Mouse (Mus musculus) intestine, postnatal 0 days (tissue): ENCODE measurements around the gene Pdpn. TPM values are rescaled to one million over a fixed set of nuclear protein-coding genes. Genes with fewer than 3 reads are reported as not detected.

Source experiments
- ATAC-seq: fragments of 200-750 bp; cut with Nextera tagmentation; 2 replicates; pipeline ENCODE4 v1.8.0; 2017; ENCODE audit warnings: mild to moderate bottlenecking, moderate TSS enrichment, moderate library complexity
- H3K27ac ChIP-seq: fragments of 300-500 bp; sonication (generic); 2 replicates; pipeline ENCODE4 v1.5.1; 2014; ENCODE audit warnings: mild to moderate bottlenecking, low read depth, low read length, moderate library complexity
- H3K27me3 ChIP-seq: fragments of 300-500 bp; sonication (generic); replicated peaks from 2 replicates; pipeline ENCODE4 v1.6.1; 2014; ENCODE audit warnings: low read length, mixed read lengths; ENCODE audit not compliant: control insufficient read depth, insufficient read depth
- H3K36me3 ChIP-seq: fragments of 300-500 bp; sonication (generic); 2 replicates; pipeline ENCODE4 v1.6.1; 2014; ENCODE audit warnings: mild to moderate bottlenecking, moderate library complexity; ENCODE audit not compliant: control insufficient read depth, insufficient read depth
- H3K4me1 ChIP-seq: fragments of 300-500 bp; sonication (generic); replicated peaks from 2 replicates; pipeline ENCODE4 v1.6.1; 2014; ENCODE audit warnings: antibody characterized with exemption, low read length, mixed read lengths; ENCODE audit not compliant: control insufficient read depth, insufficient read depth
- H3K4me2 ChIP-seq: fragments of 300-500 bp; sonication (generic); replicated peaks from 2 replicates; pipeline ENCODE4 v1.6.1; 2014; ENCODE audit warnings: low read depth, mild to moderate bottlenecking, moderate library complexity
- H3K4me3 ChIP-seq: fragments of 300-500 bp; sonication (generic); 2 replicates; pipeline ENCODE4 v1.5.1; 2014; ENCODE audit warnings: low read depth, low read length
- H3K9ac ChIP-seq: fragments of 300-500 bp; sonication (generic); 2 replicates; pipeline ENCODE4 v1.6.1; 2014; ENCODE audit warnings: mild to moderate bottlenecking, low read depth, low read length
- H3K9me3 ChIP-seq: fragments of 300-500 bp; sonication (generic); 2 replicates; pipeline ENCODE4 v1.6.1; 2016; ENCODE audit warnings: mixed run types; ENCODE audit not compliant: control insufficient read depth
- CTCF ChIP-seq: sonication (generic); IDR thresholded peaks from 2 replicates; pipeline ENCODE4 v1.5.1; 2016; ENCODE audit warnings: low read depth, mild to moderate bottlenecking, control low read depth, antibody characterized with exemption, moderate library complexity
- WGBS: fragments of 180-500 bp; shearing (Covaris S2); extraction: QIAGEN DNeasy Blood & Tissue Kit; methylation state at CpG from one replicate; pipeline ENCODE4 v1.1.7; 2014; 5-methylcytosine and 5-hydroxymethylcytosine counted together
- polyA plus RNA-seq: library from polyadenylated mRNA; unstranded; fragments of >200 nt; fragmentation: Nextera tagmentation; extraction: Ambion mirVana; gene quantifications from 2 replicates; pipeline ENCODE4 v1.2.1, GENCODE M21; 2015

Pdpn gene
- polyA plus RNA-seq, 1 experiment from 2014 or later, result 18.5 TPM

DNA sequence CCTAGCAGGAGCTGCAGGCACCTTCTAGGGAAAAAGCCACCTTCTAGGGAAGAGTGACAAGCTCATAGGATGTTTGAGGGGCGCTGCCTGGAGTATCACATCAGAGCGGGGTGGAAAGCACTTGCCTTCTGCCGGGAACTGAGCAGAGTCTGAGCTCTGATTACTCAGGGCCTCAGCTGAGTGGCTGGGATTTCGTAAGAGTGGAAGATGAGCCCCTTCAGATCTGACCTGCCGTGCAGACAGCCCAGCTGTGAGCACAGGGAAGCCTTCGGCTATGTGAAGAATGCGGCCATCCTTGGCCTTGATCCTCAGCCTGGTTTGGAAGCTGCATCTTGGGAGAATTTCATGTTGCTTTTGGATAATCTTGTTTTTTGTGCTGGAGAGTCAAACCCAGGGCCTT is 10.5 kb downstream of the Pdpn start:
- no peak overlapping the region for H3K27ac ChIP-seq
- no peak for TF ChIP-seq CTCF
- H3K9ac ChIP-seq, result no peak overlapping the region
- H3K4me2 ChIP-seq, result 0 out of 2 replicates have a peak overlapping the region, but pooled peaks have one; percentile 13
- no peak overlapping the region for H3K4me3 ChIP-seq
- ATAC-seq, result no peak
- 35% methylated on average over 7 of the region's 7 CpGs for WGBS
- no peaks in the 10 kb centered on the region for H3K4me1 ChIP-seq
- no peaks in the 10 kb centered on the region for H3K27me3 ChIP-seq
- H3K9me3 ChIP-seq, result no peaks in the 10 kb centered on the region
- H3K36me3 ChIP-seq, result no peaks in the 10 kb centered on the region

GRCm38 (mm10) chr4:143288473-143288872 is 10.9 kb downstream of the Pdpn start:
- Histone ChIP-seq H3K27me3 (no peaks in the 10 kb centered on the region), H3K27ac (peak overlapping the region; percentile 3; the same call in 1 of the 2 replicates), H3K4me1 (no peaks in the 10 kb centered on the region), H3K4me2 (0 out of 2 replicates have a peak overlapping the region, but pooled peaks have one; percentile 13), H3K9ac (no peak overlapping the region), H3K4me3 (no peak overlapping the region), H3K36me3 (no peaks in the 10 kb centered on the region), H3K9me3 (no peaks in the 10 kb centered on the region)
- WGBS, result 50% methylated on average over 6 of the region's 6 CpGs
- ATAC-seq, result no peak
- no peak for TF ChIP-seq CTCF

DNA sequence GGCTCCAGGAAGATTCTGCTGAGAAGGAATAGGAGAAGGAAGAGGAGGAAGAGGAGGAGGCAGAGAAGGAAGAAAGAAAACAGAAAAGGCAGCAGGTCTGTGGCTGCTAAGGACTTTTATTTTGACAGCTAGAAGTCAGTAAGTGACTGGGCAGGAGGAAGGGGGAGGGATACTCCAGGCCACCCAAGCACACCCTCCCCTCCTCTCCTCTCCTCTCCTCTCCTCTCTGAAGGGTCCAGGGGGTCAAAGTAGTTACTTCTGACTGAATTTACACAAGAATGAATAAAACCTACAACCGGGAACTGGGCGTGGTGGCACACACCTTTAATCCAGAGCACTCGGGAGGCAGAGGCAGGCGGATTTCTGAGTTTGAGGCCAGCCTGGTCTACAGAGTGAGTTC is 12.3 kb downstream of the Pdpn start:
- WGBS, result 70% methylated on average over 4 of the region's 4 CpGs
- Histone ChIP-seq H3K36me3 (no peaks in the 10 kb centered on the region), H3K27me3 (no peaks in the 10 kb centered on the region), H3K9me3 (no peaks in the 10 kb centered on the region), H3K27ac (no peak overlapping the region), H3K4me2 (no peak overlapping the region), H3K9ac (no peak overlapping the region), H3K4me3 (no peak overlapping the region), H3K4me1 (no peaks in the 10 kb centered on the region)
- TF ChIP-seq CTCF, result no peak
- no peak for ATAC-seq

DNA sequence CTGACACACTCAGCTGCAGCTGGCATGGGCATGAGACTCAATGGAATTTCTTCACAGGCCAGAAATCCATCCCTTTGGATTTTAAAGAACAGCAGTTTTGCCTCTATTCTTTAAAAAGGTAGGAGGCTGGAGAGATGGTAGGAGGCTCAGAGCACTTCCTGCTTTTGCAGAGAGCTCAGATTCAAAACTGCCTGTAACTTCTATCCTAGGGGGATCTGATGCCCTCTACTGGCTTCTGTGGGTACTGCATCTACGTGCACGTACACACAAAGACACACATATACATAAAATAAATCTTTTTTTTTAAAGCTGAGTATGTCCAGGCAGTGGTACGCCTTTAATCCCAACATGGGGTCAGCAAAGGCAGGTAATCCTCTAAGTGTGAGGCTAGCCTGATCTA is 19.2 kb downstream of the Pdpn start:
- 88% methylated on average over 3 of the region's 3 CpGs for WGBS
- Histone ChIP-seq H3K27ac (no peak overlapping the region), H3K36me3 (no peaks in the 10 kb centered on the region), H3K9ac (no peak overlapping the region), H3K27me3 (no peaks in the 10 kb centered on the region), H3K4me1 (no peaks in the 10 kb centered on the region), H3K9me3 (no peaks in the 10 kb centered on the region), H3K4me2 (no peak overlapping the region), H3K4me3 (no peak overlapping the region)
- peak; percentile 66 for TF ChIP-seq CTCF
- ATAC-seq, result no peak

DNA sequence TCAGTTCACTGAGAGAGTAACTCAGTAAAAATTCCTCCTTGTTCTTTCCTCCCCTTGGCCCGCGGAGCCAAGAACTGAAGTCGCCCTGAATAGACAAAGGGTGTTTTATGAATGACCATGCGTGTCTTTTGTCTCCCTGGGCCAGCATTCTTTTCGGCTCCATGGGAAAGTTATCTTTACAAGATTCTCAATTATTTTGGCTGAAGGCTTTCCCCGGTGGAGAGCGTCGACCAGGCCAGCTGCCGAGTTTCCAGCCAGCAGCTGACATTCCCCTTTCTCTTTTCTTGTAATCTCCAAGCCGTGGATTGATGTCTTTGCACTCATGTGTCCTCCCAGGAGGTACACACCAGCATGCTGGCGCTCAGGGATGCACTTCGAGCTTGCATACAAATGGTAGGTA is 19.7 kb downstream of the Pdpn start:
- no peak overlapping the region for H3K27ac ChIP-seq
- H3K27me3 ChIP-seq, result no peaks in the 10 kb centered on the region
- no peak overlapping the region for H3K9ac ChIP-seq
- no peak for TF ChIP-seq CTCF
- no peaks in the 10 kb centered on the region for H3K4me1 ChIP-seq
- ATAC-seq, result no peak
- H3K36me3 ChIP-seq, result no peaks in the 10 kb centered on the region
- no peak overlapping the region for H3K4me3 ChIP-seq
- H3K4me2 ChIP-seq, result no peak overlapping the region
- 65% methylated on average over 12 of the region's 12 CpGs for whole genome bisulfite sequencing
- H3K9me3 ChIP-seq, result no peaks in the 10 kb centered on the region

DNA sequence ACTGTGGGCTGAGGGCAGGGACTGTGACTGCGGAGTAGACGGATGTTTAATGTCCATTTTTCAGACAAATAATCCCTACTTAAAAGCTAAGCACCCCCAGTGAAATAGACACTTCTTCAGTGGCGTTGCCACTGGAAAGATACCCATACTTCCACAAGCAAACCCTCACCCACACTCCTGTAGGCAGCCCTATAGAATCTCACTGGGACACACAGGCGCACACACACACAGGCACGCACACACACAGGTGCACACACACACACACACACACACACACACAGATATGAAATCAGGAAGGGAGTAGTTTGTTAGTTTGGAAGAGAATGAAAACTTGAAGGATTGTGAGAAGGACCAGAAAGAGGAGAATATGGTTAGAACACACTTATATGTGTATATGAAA is 20.3 kb downstream of the Pdpn start:
- Histone ChIP-seq H3K9ac (no peak overlapping the region), H3K4me1 (no peaks in the 10 kb centered on the region), H3K4me2 (no peak overlapping the region), H3K4me3 (no peak overlapping the region), H3K27ac (no peak overlapping the region), H3K27me3 (no peaks in the 10 kb centered on the region), H3K9me3 (no peaks in the 10 kb centered on the region), H3K36me3 (no peaks in the 10 kb centered on the region)
- no peak for TF ChIP-seq CTCF
- ATAC-seq, result no peak
- WGBS, result 76% methylated on average over 5 of the region's 5 CpGs

DNA sequence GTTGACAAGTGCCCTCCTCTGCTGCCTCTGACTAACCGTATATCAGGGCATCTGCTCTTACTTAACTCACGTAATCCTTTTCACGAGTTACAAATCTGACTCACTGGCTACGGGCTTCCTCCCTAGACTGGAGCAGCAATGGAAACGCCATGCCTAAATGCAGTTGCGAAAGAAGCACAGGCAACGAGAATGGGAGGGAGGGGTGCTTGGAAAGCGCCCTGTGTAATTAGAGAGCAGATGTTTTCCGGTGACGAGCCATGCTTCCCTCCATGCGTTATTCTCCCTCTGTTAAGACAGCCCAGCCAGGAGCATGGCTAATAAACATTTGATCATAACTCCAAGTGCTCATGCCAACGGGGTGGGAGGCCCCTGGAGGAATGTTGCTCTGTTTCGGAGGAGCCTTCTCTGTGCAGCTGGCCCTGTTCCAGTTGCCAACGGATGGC is 20.9 kb downstream of the Pdpn start:
- no peak overlapping the region for H3K4me2 ChIP-seq
- ATAC-seq, result 0 out of 2 replicates have a peak, but pooled peaks have one; percentile 41
- WGBS, result 49% methylated on average over 14 of the region's 14 CpGs
- H3K27ac ChIP-seq, result no peak overlapping the region
- H3K9me3 ChIP-seq, result no peaks in the 10 kb centered on the region
- TF ChIP-seq CTCF, result no peak
- H3K27me3 ChIP-seq, result no peaks in the 10 kb centered on the region
- no peaks in the 10 kb centered on the region for H3K4me1 ChIP-seq
- H3K9ac ChIP-seq, result no peak overlapping the region
- no peak overlapping the region for H3K4me3 ChIP-seq
- no peaks in the 10 kb centered on the region for H3K36me3 ChIP-seq
